Mouse (Mus musculus) adrenal gland, postnatal 4 days (tissue): ENCODE results near the gene Ube2m. TPM values are rescaled to one million over a fixed set of nuclear protein-coding genes. Genes with fewer than 3 reads are reported as not detected.

ENCODE experiments used
- DNase-seq, 2 experiments: peaks; one replicate each; pipeline ENCODE4 v3.0.0; 2021 to 2022; ENCODE audit warnings: low spot score in 2 of 2, mixed read lengths in 2 of 2
- total RNA-seq, 2 experiments: library from RNA; stranded (reverse); gene quantifications; 2 replicates each; pipeline ENCODE4 v1.2.3; 2021

Gene Ube2m
- total RNA-seq, 2 experiments from 2014 or later: 168 to 181 TPM

GRCm38 (mm10) chr7:13034148-13034977, 3.7 kb downstream of the Ube2m start, which contains the start of gene Chmp2a:
TSS of gene Chmp2a (minus strand) at chr7:13034807.
- DNase-seq: peak; percentile 89 to 94

GRCm38 (mm10) chr7:13033451-13034147, 4.5 kb downstream of the Ube2m start:
- no peak for DNase-seq

- no peak for DNase-seq
These were observed 5.5 kb downstream of the Ube2m start for GRCm38 (mm10) chr7:13032541-13032940.

- DNase-seq: no peak
These were observed 6.1 kb downstream of the Ube2m start for GRCm38 (mm10) chr7:13031983-13032382.

DNA sequence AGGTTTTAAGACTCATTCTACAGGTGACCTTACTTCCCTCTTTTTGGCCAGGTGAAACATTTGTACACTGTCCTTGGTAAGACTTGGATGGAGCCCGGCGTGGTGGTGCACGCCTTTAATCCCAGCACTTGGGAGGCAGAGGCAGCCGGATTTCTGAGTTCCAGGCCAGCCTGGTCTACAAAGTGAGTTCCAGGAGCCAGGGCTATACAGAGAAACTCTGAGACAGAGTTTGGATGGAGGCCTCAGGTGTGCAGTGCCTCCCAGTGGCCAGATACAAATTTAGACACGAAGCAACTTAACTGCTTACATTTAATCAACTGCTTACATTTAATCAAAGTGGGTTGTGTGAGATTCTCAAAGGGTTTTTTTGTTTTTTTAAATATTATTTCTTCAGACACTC, 7.0 kb downstream of the Ube2m start:
- no peak for DNase-seq

- no peak for DNase-seq
These were observed 9.1 kb downstream of the Ube2m start for GRCm38 (mm10) chr7:13028986-13029385.

DNA sequence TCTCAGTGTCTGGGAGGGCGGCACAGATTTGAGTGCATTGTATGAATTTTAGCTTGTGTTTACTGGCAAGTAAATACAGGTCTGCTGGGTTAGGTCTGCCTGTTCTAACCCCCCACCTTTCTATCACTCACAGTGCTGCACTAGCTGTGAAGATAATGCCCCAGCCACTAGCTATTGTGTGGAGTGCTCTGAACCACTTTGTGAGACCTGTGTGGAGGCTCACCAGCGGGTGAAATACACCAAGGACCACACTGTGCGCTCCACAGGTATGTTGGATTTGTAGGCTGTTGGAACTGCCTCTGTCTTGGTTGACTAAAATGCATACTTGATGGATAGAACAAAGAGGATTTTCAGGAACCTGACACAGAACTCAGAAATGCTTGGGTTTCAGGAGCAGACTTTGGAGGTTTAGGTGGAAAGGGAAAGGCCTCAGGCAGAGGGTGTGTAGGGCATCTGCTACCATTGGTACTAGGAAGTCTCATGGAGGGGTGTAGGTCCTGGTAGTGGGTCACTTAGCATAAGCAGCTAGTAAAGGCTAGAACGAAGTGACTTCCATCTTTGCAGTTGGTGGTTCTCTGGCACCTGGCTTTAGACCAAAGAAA, 12.5 kb downstream of the Ube2m start:
- no peak for DNase-seq

- DNase-seq: peak; percentile 64 to 75
These were observed 13.3 kb downstream of the Ube2m start for GRCm38 (mm10) chr7:13024805-13025204.

DNA sequence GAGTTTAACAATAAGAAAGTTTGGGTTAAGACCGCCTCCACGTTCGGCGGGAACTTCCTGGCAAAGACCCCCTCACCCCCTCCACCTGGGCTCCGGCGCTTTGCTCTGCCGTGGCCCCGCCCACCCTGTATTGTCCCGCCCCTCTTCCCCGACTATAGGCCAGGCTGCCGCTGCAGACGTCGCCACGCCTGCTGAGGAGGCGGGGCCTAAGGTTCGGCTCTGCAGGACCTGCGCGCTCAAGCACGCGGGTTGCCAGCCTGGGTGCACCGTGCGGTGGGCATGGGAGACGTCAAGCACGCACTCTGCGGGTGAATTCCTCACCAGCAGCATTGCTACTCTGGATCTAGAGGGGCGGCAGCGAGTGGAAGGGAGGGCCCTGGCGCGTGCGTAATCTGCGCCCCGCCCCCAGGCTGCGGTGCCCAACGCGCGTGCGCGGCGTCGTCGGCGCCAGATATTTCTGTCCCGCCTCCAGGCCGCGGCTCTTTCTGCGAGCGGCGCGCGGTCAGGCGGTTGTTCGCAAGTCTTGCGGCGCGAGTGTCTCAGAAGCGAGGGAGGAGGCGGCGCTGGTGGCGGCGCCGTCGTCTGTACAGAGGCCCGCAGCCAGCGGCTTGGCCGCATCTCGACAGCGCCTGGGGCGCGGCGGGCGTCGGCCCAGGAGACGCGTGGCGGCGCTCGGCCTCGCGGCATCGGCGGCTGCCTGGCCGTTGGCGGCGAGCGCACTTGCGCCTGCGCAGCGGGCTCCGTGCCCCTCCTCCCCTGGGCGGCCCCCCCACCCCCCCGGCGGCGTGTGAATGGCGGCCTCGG, 13.9 kb downstream of the Ube2m start:
- DNase-seq: peak; percentile 91 to 92

DNA sequence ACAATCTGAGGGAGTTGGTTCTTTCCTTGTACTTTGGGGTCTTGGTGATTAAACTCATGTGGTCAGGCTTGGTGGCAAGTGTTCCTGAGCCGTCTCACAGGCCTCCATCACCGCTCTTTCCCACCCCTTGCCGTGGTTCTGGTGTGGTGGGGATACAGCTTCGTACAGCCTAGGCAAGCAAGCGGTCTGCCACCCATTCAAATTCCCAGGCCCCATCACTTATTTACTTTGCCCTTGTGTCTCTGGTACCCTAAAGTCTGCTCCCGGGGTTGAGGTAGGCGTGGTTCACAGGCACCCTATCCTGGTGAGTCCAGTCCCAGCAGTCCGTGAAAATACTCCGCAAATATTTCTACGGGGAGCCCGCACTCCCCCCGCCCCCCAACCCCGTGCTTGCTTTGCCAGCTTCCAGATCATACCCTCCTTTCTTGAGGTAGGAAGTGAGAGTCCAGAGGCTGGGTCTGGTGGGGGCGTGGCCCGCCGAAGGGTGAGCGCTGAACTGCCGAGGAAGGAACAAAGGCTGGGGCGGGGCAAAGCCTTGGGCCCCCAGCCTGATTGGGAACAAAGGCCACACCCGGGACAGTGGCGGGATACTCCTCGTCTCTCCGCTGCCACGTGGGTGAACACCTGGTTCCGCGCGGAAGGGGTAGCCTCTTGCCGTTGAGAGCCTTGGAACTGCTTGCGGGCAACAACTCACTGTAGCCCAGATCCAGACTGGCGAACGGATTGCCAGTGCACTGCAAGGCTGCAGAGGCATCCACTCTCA, 15.1 kb downstream of the Ube2m start:
- DNase-seq: peak in 1 of 2 experiments; percentile 51

GRCm38 (mm10) chr7:13015217-13015616, 22.9 kb downstream of the Ube2m start:
- DNase-seq: no peak

DNA sequence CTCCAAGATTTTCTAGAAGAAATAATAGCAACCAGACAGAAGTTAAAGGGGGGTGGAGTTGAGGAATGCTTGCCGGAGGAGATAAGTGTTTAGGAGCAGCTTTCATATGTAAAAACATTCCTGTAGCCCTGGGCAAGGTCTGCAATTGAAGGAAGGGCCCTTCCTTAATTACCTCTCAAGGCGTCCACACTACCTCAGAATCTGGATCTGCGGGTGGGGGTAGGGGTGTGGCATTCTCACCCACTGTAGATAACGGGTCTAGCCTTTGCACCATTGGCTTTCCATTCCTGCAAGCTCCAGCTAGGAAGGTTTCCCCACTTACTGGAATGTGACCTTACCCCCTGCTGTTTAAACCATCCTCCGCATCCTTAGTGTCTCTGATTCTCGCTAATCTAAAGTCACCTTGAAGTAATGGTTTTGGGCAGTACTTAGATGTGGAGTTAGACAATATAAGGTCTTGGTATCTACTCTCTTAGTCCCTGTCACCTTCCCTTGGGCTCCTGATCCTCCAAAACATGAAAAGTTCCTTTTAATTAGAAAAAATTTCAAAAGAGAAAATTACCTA, 23.7 kb downstream of the Ube2m start:
- no peak for DNase-seq

DNA sequence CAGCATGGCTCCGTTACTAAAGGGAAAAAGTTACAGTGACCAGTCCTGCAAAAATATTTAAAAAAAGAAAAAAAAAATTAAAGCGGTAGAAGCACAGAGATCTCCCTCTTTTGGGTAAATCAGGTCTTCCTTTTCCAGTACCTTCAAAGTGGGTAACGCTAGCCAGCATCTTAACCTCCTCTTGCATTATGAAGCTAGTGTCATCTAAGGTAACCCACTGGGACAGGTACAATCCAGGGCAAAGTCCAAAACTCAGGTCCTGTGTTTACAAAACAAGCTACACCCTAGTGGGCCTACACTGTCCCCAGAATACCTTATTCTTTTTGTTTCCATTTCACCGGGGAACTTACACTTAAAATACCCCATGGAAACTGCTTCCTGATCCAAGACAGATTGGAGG, 24.4 kb downstream of the Ube2m start:
- DNase-seq: no peak

DNA sequence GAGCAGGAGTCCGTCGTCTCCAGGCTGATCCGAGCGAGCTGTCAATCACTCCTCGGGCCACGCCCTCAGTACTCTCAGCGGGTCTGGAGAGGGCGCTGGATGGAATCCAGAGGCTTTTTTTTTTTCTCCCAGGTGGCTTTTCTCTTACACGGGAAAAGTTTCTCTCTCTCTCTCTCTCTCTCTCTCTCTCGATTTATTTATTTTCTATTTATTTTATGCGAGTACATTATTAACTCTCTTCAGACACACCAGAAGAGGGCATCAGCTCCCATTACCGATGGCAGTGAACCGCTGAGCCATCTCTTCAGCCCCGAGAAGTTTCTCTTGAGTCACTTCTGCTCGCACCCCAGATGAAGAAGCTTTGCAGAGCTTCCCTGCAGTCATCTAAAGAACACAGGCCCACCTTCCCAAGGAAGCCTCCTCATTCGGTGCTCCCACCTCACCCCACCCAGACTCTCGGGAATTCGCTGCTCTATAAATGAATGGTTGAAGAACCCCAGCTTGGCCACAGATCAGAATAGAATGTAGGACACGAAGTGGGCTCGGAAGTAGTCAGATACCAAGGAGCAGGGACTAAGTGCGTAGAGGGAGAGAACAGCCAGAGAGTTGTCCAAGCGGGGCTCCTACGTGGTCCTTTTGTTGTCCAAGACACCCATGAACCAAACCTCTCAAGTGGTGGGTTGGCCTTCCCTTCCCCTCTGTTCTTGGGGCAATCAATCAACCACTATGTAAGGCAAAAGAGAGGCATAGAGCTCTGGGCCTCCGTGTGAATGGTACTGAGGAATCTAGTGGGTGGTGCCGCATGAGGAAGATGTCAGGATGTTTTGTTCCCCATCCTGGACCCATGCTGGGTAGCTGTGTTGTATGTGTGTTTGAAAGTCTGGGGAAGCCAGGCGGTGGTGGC, 27.8 kb downstream of the Ube2m start, which contains the start of gene Zbtb45:
Gene Zbtb45, minus strand, starts transcription at position 30 of the 904 bp plus-strand sequence.
- DNase-seq: no peak

- peak; percentile 66 to 84 for DNase-seq
These were observed 28.7 kb downstream of the Ube2m start for GRCm38 (mm10) chr7:13009143-13010004.

DNA sequence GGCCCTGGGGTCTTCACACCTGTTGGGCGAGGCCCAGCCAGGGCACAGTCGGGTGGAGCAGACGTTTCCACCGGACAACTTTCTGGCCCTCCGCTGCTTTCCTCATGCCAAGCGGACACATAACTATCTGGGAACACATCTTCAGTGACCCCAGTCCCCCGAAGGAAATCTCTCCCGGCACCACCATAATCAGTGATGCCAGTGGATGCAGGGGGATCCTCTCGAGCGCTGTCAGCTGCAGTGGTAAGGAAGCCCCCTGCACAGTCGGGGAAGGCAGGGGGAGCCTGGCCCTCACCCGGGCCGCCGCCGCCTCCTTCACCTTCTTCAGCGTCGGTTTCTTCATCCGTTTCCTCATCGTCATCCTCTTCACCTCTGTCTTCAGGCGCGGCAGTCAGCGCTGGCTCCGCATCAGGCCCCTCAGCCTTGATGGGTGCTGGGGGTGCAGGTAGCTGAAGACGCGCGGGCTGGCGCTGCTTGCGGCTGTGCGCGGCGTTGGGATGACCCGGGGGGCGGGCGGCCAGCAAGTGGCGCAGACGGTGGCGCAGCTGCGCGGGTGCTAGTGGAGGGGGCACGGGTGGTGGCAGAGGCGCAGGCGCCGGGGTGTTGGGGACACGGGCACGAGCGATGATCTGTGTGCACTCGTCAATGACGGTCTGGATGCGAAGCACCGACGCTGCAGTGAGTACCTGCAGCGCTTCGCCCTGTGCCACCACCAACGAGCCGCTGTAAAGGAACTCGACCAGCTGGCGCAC, 30.6 kb downstream of the Ube2m start:
- no peak for DNase-seq

DNA sequence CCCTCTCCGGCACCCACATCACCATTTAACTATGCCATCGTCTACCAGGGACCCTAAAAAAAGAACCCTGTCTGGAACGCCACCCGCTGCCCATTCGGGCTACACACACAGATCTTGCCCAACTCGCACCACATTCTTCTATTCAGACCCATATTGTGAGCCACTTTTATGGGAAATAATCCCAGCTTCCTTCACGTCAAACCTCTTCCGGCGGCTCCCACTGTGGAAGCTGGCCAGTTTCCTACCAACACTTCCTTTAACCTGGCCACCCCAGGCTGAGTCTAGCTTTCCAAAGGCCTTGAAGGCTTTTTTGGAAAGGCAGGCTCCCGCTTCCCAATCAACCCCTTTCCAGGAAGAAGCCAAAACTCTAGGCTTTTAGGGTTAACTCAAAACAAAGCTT, 31.5 kb downstream of the Ube2m start:
- no peak for DNase-seq
